Mouse (Mus musculus) gastrocnemius, postnatal 4 days (tissue): ENCODE data around the gene Cdh23. TPM values are rescaled to one million over a fixed set of nuclear protein-coding genes. Genes with fewer than 3 reads are reported as not detected.
"Not testable (repeated sequence)": the region's sequence is repeated elsewhere in the genome, so short reads cannot be mapped to it uniquely, and the experiment has no call there.

Experiments used
- DNase-seq, 2 experiments: peaks; one replicate each; pipeline ENCODE4 v3.0.0; 2021 to 2022; ENCODE audit warnings: low spot score in 2 of 2, mixed read lengths in 2 of 2
- total RNA-seq, 2 experiments: library from RNA; stranded (reverse); gene quantifications; 2 replicates each; pipeline ENCODE4 v1.2.3; 2021

Gene Cdh23
- total RNA-seq, 2 experiments from 2014 or later: 2.3 to 2.9 TPM

- DNase-seq: not testable (repeated sequence)
Measured at GRCm38 (mm10) chr10:60712299-60712698, 16.0 kb upstream of the Cdh23 start.

GRCm38 (mm10) chr10:60708837-60709236 lies 12.5 kb upstream of the Cdh23 start:
- DNase-seq: no peak

GRCm38 (mm10) chr10:60706268-60706667 lies 10.0 kb upstream of the Cdh23 start:
- no peak for DNase-seq

GRCm38 (mm10) chr10:60705134-60705533 lies 8.8 kb upstream of the Cdh23 start:
- no peak for DNase-seq

GRCm38 (mm10) chr10:60697775-60698174 lies 1.5 kb upstream of the Cdh23 start:
- no peak for DNase-seq

- DNase-seq: peak in 1 of 2 experiments; percentile 48
Measured at GRCm38 (mm10) chr10:60696975-60697374, 685 bp upstream of the Cdh23 start.

- DNase-seq: no peak
Measured at GRCm38 (mm10) chr10:60691671-60692390, 4.5 kb downstream of the Cdh23 start.

- no peak for DNase-seq
Measured at GRCm38 (mm10) chr10:60690960-60691359, 5.3 kb downstream of the Cdh23 start.

GRCm38 (mm10) chr10:60689396-60689795 lies 6.9 kb downstream of the Cdh23 start:
- DNase-seq: no peak

GRCm38 (mm10) chr10:60687011-60687776 lies 9.1 kb downstream of the Cdh23 start:
- peak; percentile 41 to 65 for DNase-seq

GRCm38 (mm10) chr10:60686641-60686975 lies 9.7 kb downstream of the Cdh23 start:
- DNase-seq: no peak

- DNase-seq: no peak
Measured at GRCm38 (mm10) chr10:60685764-60686640, 10.3 kb downstream of the Cdh23 start.

- DNase-seq: no peak
Measured at GRCm38 (mm10) chr10:60678926-60679325, 17.4 kb downstream of the Cdh23 start.

- no peak for DNase-seq
Measured at GRCm38 (mm10) chr10:60677319-60677718, 19.0 kb downstream of the Cdh23 start.

- DNase-seq: no peak
Measured at GRCm38 (mm10) chr10:60670166-60670565, 26.1 kb downstream of the Cdh23 start.

GRCm38 (mm10) chr10:60668591-60668990 lies 27.7 kb downstream of the Cdh23 start:
- no peak for DNase-seq

- DNase-seq: no peak
Measured at GRCm38 (mm10) chr10:60660986-60661385, 35.3 kb downstream of the Cdh23 start.

- no peak for DNase-seq
Measured at GRCm38 (mm10) chr10:60659450-60660020, 36.8 kb downstream of the Cdh23 start.

- no peak for DNase-seq
Measured at GRCm38 (mm10) chr10:60658176-60658575, 38.1 kb downstream of the Cdh23 start.

- DNase-seq: no peak
Measured at GRCm38 (mm10) chr10:60653675-60654074, 42.6 kb downstream of the Cdh23 start.

- no peak for DNase-seq
Measured at GRCm38 (mm10) chr10:60653106-60653505, 43.2 kb downstream of the Cdh23 start.
